Comparison of ENCODE assay signal across 8 mouse cellular contexts in the genomic region with DNA sequence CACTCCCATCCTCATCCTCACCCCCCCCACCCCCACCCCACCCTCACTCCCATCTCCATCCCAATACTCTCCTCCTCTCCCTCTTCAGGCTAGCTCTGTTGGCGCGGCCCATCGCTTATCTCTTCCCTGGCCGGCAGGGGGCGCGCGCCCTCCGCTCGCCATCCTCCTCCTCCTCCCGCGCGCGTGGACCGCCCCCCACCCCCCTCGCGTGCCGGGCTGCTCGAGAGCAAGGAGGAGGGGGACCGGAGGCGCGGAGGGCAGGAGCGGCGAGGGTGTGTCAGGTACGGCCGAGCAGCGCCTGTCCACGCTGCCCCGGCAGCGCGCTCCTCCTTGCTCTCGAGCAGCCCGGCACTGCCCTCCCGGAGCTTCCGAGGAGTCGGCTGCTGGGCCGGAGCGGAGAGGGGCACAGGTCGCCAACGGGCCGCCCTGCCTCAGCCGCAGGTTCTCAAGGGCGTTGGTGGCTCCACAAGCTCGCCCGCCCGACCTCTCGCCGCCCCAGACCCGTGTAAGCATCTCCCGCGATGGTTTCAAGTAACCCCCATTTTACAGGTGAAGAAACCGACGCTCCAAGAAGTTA. TPM values are rescaled to one million over a fixed set of nuclear protein-coding genes. Genes with fewer than 3 reads are reported as not detected.
DNase-seq lines count a peak whose midpoint lies in the region; ATAC-seq and TF ChIP-seq lines count a peak whose summit lies in the region.

No protein-coding gene starts in this region.

- DNase-seq in ES-E14 (ENCODE audit: low read depth, low spot score), result peak; percentile 79
- peak; percentile 55 for DNase-seq in cerebellum, adult 11-12 months
- peak; percentile 79 for DNase-seq in forebrain, embryonic 14.5 days (ENCODE audit: low spot score)
- DNase-seq in heart, postnatal 25 days (ENCODE audit: low spot score), result peak; percentile 32
- peak; percentile 41 to 80 for DNase-seq in layer of hippocampus, adult 18-20 months (ENCODE audit: low spot score in 2 of 2)
- DNase-seq in ovary, adult 18-20 months (ENCODE audit: low spot score), result peak; percentile 37
- DNase-seq in thymus, adult 18-20 months, result peak; percentile 63 to 65

- H3K36me3 ChIP-seq in ES-E14 (ENCODE audit: control insufficient read depth, insufficient read depth, low read length, poor library complexity, severe bottlenecking), result no peaks in the 10 kb centered on the region
- no peaks in the 10 kb centered on the region for H3K36me3 ChIP-seq in forebrain, embryonic 14.5 days (ENCODE audit: control insufficient read depth, insufficient read depth, low read length)
- no peaks in the 10 kb centered on the region for H3K36me3 ChIP-seq in lung, embryonic 16.5 days (ENCODE audit: control insufficient read depth, insufficient read depth, low read length)

- H3K4me1 ChIP-seq in ES-E14 (ENCODE audit: control insufficient read depth in 2 of 2, insufficient read depth in 2 of 2, low read length in 2 of 2, poor library complexity in 1 of 2), result peaks cover 8 to 27% of the 10 kb centered on the region in 2 experiments; a peak in 3 of 4 replicates
- H3K4me1 ChIP-seq in forebrain, embryonic 14.5 days (ENCODE audit: control insufficient read depth, insufficient read depth, low read length), result no peaks in the 10 kb centered on the region
- H3K4me1 ChIP-seq in lung, embryonic 16.5 days (replicated peaks; ENCODE audit: control insufficient read depth, insufficient read depth, low read length), result peaks cover 2% of the 10 kb centered on the region; the same call in 1 of the 2 replicates

- in situ Hi-C loops in ES-E14 (cut with MboI; ENCODE audit: low sequenced_read_pairs in 2 of 2, unreplicated experiment in 2 of 2), result no loop called here

- no peaks in the 10 kb centered on the region for H3K27me3 ChIP-seq in forebrain, embryonic 14.5 days (replicated peaks; ENCODE audit: control insufficient read depth, insufficient read depth, low read length)
- H3K27me3 ChIP-seq in lung, embryonic 16.5 days (ENCODE audit: control insufficient read depth, insufficient read depth, low read depth, low read length), result no peaks in the 10 kb centered on the region

- intact Hi-C loops in heart, postnatal 25 days (cut with DNase I), result loop anchor here (1.0 to 5.0 kb wide), 2 partner anchors 45 to 89 kb away; no protein-coding TSS in a partner anchor

- peak overlapping the region; percentile 71 for H3K4me3 ChIP-seq in ES-E14 (ENCODE audit: insufficient read depth in 1 of 2, low read depth in 1 of 2, low read length in 2 of 2, poor library complexity in 1 of 2, severe bottlenecking in 1 of 2)
- H3K4me3 ChIP-seq in forebrain, embryonic 14.5 days (ENCODE audit: low read depth, low read length), result peak overlapping the region; percentile 47
- H3K4me3 ChIP-seq in lung, embryonic 16.5 days (ENCODE audit: low read length), result peak overlapping the region; percentile 58

- no peaks in the 10 kb centered on the region for H3K9me3 ChIP-seq in ES-E14 (ENCODE audit: control insufficient read depth, insufficient read depth, low read depth, low read length)
- H3K9me3 ChIP-seq in forebrain, embryonic 14.5 days (replicated peaks; ENCODE audit: control insufficient read depth, low read length), result no peaks in the 10 kb centered on the region
- H3K9me3 ChIP-seq in lung, embryonic 16.5 days (ENCODE audit: control insufficient read depth, low read length), result no peaks in the 10 kb centered on the region

- peak overlapping the region; percentile 71 for H3K9ac ChIP-seq in ES-E14 (ENCODE audit: insufficient read depth, low read depth, low read length, poor library complexity, severe bottlenecking)
- peak overlapping the region; percentile 58; the same call in 1 of the 2 replicates for H3K9ac ChIP-seq in forebrain, embryonic 14.5 days (ENCODE audit: low read length)
- H3K9ac ChIP-seq in lung, embryonic 16.5 days (ENCODE audit: low read length), result peak overlapping the region; percentile 62

- ATAC-seq in forebrain, embryonic 14.5 days, result peak; percentile 87
- ATAC-seq in lung, embryonic 16.5 days (ENCODE audit: low read depth), result peak; percentile 79

- WGBS in forebrain, embryonic 14.5 days, result 12% methylated on average over 30 of the region's 52 CpGs
- WGBS in lung, embryonic 16.5 days, result 7% methylated on average over 30 of the region's 52 CpGs

- peak overlapping the region; percentile 67 for H3K27ac ChIP-seq in ES-E14 (ENCODE audit: insufficient read depth, low read depth, low read length, poor library complexity, severe bottlenecking)
- no peak overlapping the region for H3K27ac ChIP-seq in forebrain, embryonic 14.5 days (ENCODE audit: low read depth, low read length)
- no peak overlapping the region for H3K27ac ChIP-seq in lung, embryonic 16.5 days (ENCODE audit: low read length)

- peak overlapping the region; percentile 66 for H3K4me2 ChIP-seq in forebrain, embryonic 14.5 days (ENCODE audit: low read length)
- H3K4me2 ChIP-seq in lung, embryonic 16.5 days (ENCODE audit: low read depth, low read length), result peak overlapping the region; percentile 88

TF ChIP-seq in ES-E14, 5 proteins besides CTCF, POLR2A, EP300 and RAD21:
- peak; percentile 45; the same call in 1 of the 2 replicates for TF ChIP-seq CHD2 (IDR thresholded peaks at IDR 0.05; ENCODE audit: low read depth, low read length)
- no peak for TF ChIP-seq HCFC1 (IDR thresholded peaks at IDR 0.05; ENCODE audit: borderline replicate concordance, insufficient read depth, low read length)

RNA-seq across cellular contexts. Expression of gene Txnrd1, which starts 21.8 kb away (rescaled TPM):
- 107 and 167 TPM in 2 replicates for total RNA-seq in ES-E14 (2012; rRNA removed)
- polyA plus RNA-seq in forebrain, embryonic 14.5 days (2014; fragmentation: Nextera tagmentation; extraction: Ambion mirVana), result 157 and 169 TPM in 2 replicates
- total RNA-seq in heart, postnatal 25 days (2021), result 10 to 100 TPM; 44.1 to 50.2 TPM
- 10 to 100 TPM; 47.7 to 56.7 TPM for total RNA-seq in layer of hippocampus, adult 18-20 months (2021)
- 92.6 and 102 TPM in 2 replicates for polyA plus RNA-seq in lung, embryonic 16.5 days (2015; fragmentation: Nextera tagmentation; extraction: Ambion mirVana)

RNA-seq across cellular contexts. Expression of gene Nfyb, which starts 48.0 kb away (rescaled TPM):
- 46.9 and 47.7 TPM in 2 replicates for total RNA-seq in ES-E14 (2012; rRNA removed)
- polyA plus RNA-seq in forebrain, embryonic 14.5 days (2014; fragmentation: Nextera tagmentation; extraction: Ambion mirVana), result 69.1 and 70.7 TPM in 2 replicates
- total RNA-seq in heart, postnatal 25 days (2021), result 10 to 100 TPM; 13.3 to 17.6 TPM
- total RNA-seq in layer of hippocampus, adult 18-20 months (2021), result 10 to 100 TPM; 60.9 to 65.1 TPM
- 43.5 and 48.0 TPM in 2 replicates for polyA plus RNA-seq in lung, embryonic 16.5 days (2015; fragmentation: Nextera tagmentation; extraction: Ambion mirVana)

RNA-seq across cellular contexts. Expression of gene Eid3, which starts 54.5 kb away (rescaled TPM):
- 8.9 and 9.3 TPM in 2 replicates for total RNA-seq in ES-E14 (2012; rRNA removed)
- polyA plus RNA-seq in forebrain, embryonic 14.5 days (2014; fragmentation: Nextera tagmentation; extraction: Ambion mirVana), result 0.22 and 0.27 TPM in 2 replicates
- total RNA-seq in heart, postnatal 25 days (2021), result 1 to 10 TPM in 1 of 2 experiments, under 1 TPM in 1; 0.57 to 1.3 TPM
- total RNA-seq in layer of hippocampus, adult 18-20 months (2021), result 1 to 10 TPM in 1 of 2 experiments, under 1 TPM in 1; 0.84 to 1.6 TPM
- polyA plus RNA-seq in lung, embryonic 16.5 days (2015; fragmentation: Nextera tagmentation; extraction: Ambion mirVana), result 0.23 and 0.26 TPM in 2 replicates
